In the genomic region with DNA sequence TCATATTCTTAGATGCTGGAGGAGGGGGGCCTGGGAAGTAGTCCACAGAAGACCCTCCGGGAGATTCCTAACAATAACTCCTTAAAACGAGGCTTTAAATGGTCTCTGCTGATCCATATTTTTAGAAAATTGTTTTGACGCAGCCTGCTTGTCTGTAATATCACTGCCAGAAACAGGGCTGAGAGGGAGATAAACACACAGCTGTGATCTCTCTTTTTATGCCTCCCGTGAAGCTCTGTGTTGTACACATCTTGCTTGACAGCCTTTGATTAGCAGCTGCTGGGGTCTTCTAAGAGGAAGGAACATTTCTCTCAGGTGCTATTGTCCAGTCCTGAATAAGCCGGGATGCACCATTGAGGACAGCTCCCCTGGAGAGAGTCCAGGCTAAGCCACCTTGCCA, we compare ENCODE assay signal across 17 mouse cellular contexts.
DNase-seq lines count a peak whose midpoint lies in the region; ATAC-seq lines count a peak whose summit lies in the region.
"Had no signal": no experiment of that assay in that cellular context is flagged by ENCODE, and none has a peak within 500 bp of the region (broad histone marks: within the 10 kb centered on the region; RNA-seq: fewer than 3 reads in every experiment).

No protein-coding gene starts in this region.

- WGBS in forebrain, embryonic 15.5 days, result 52% methylated on average over 5 of the region's 5 CpGs
- 83% methylated on average over 5 of the region's 5 CpGs for WGBS in forebrain, embryonic 10.5 days
- WGBS in heart, embryonic 11.5 days (ENCODE audit: insufficient replicate concordance), result 64% methylated on average over 5 of the region's 5 CpGs
- 52% methylated on average over 5 of the region's 5 CpGs for WGBS in hindbrain, embryonic 16.5 days
- WGBS in hindbrain, embryonic 14.5 days, result 57% methylated on average over 5 of the region's 5 CpGs
- WGBS in neural tube, embryonic 13.5 days, result 51% methylated on average over 5 of the region's 5 CpGs

- no peaks in the 10 kb centered on the region for H3K27me3 ChIP-seq in forebrain, embryonic 15.5 days
- no peaks in the 10 kb centered on the region for H3K27me3 ChIP-seq in forebrain, embryonic 10.5 days (ENCODE audit: poor library complexity, severe bottlenecking)
- H3K27me3 ChIP-seq in heart, embryonic 11.5 days (ENCODE audit: control insufficient read depth, insufficient read depth, low read length), result no peaks in the 10 kb centered on the region
- H3K27me3 ChIP-seq in hindbrain, embryonic 16.5 days (replicated peaks; ENCODE audit: control insufficient read depth, insufficient read depth, low read length), result no peaks in the 10 kb centered on the region
- H3K27me3 ChIP-seq in hindbrain, embryonic 14.5 days (ENCODE audit: control insufficient read depth, insufficient read depth, low read length), result no peaks in the 10 kb centered on the region
- H3K27me3 ChIP-seq in neural tube, embryonic 13.5 days, result no peaks in the 10 kb centered on the region
- H3K27me3 ChIP-seq: embryonic facial prominence, embryonic 12.5 days had no signal

- DNase-seq in forebrain, embryonic 10.5 days (ENCODE audit: extremely low spot score, low spot score), result no peak
- DNase-seq in heart, adult 11 months, result peak; percentile 76
- DNase-seq in hindbrain, embryonic 14.5 days (ENCODE audit: low spot score), result no peak
- DNase-seq in neural tube, embryonic 10.5 days (ENCODE audit: extremely low spot score, low spot score), result no peak
- DNase-seq: adrenal gland, postnatal 10 days; cerebellum, adult 11-12 months; cerebellum, adult 9-10 months; cerebellum, postnatal 25 days; gastrocnemius, postnatal 10 days; heart, postnatal 14 days; kidney, adult 8-10 months had no signal

- 0 out of 2 replicates have a peak overlapping the region, but pooled peaks have one; percentile 20 for H3K27ac ChIP-seq in forebrain, embryonic 15.5 days (replicated peaks)
- no peak overlapping the region for H3K27ac ChIP-seq in forebrain, embryonic 10.5 days
- no peak overlapping the region for H3K27ac ChIP-seq in heart, embryonic 11.5 days (ENCODE audit: low read depth, low read length)
- no peak overlapping the region for H3K27ac ChIP-seq in hindbrain, embryonic 16.5 days (ENCODE audit: low read depth, low read length)
- H3K27ac ChIP-seq in hindbrain, embryonic 14.5 days, result no peak overlapping the region
- peak overlapping the region; percentile 35; the same call in 1 of the 2 replicates for H3K27ac ChIP-seq in neural tube, embryonic 13.5 days (replicated peaks)
- H3K27ac ChIP-seq: embryonic facial prominence, embryonic 12.5 days had no signal

- no peak overlapping the region for H3K4me3 ChIP-seq in forebrain, embryonic 15.5 days
- H3K4me3 ChIP-seq in forebrain, embryonic 10.5 days, result no peak overlapping the region
- H3K4me3 ChIP-seq in heart, embryonic 11.5 days (ENCODE audit: low read depth, low read length), result no peak overlapping the region
- no peak overlapping the region for H3K4me3 ChIP-seq in hindbrain, embryonic 16.5 days (ENCODE audit: low read length)
- H3K4me3 ChIP-seq in hindbrain, embryonic 14.5 days (replicated peaks; ENCODE audit: low read length), result no peak overlapping the region
- no peak overlapping the region for H3K4me3 ChIP-seq in neural tube, embryonic 13.5 days
- H3K4me3 ChIP-seq: embryonic facial prominence, embryonic 12.5 days had no signal

- H3K4me1 ChIP-seq in forebrain, embryonic 15.5 days, result peaks cover 18% of the 10 kb centered on the region
- H3K4me1 ChIP-seq in forebrain, embryonic 10.5 days, result peaks cover 20% of the 10 kb centered on the region
- peaks cover 18% of the 10 kb centered on the region; the same call in 1 of the 2 replicates for H3K4me1 ChIP-seq in heart, embryonic 11.5 days (ENCODE audit: control insufficient read depth, insufficient read depth, low read length)
- H3K4me1 ChIP-seq in hindbrain, embryonic 16.5 days (ENCODE audit: control insufficient read depth, insufficient read depth, low read depth, low read length), result peaks cover 5% of the 10 kb centered on the region; the same call in 1 of the 2 replicates
- H3K4me1 ChIP-seq in hindbrain, embryonic 14.5 days (replicated peaks; ENCODE audit: control insufficient read depth, insufficient read depth, low read length), result peaks cover 5% of the 10 kb centered on the region; the same call in 1 of the 2 replicates
- H3K4me1 ChIP-seq in neural tube, embryonic 13.5 days (replicated peaks), result peaks cover 35% of the 10 kb centered on the region
- H3K4me1 ChIP-seq: embryonic facial prominence, embryonic 12.5 days had no signal

- H3K9ac ChIP-seq in forebrain, embryonic 15.5 days (replicated peaks), result no peak overlapping the region
- H3K9ac ChIP-seq in heart, embryonic 11.5 days (ENCODE audit: low read depth, low read length), result no peak overlapping the region
- no peak overlapping the region for H3K9ac ChIP-seq in hindbrain, embryonic 16.5 days (ENCODE audit: low read depth, low read length)
- no peak overlapping the region for H3K9ac ChIP-seq in hindbrain, embryonic 14.5 days
- no peak overlapping the region for H3K9ac ChIP-seq in neural tube, embryonic 13.5 days
- H3K9ac ChIP-seq: embryonic facial prominence, embryonic 12.5 days had no signal

- no peak for ATAC-seq in forebrain, embryonic 15.5 days (replicated peaks)
- ATAC-seq in heart, embryonic 11.5 days (replicated peaks; ENCODE audit: insufficient number of reproducible peaks, low FRiP score, low TSS enrichment), result no peak
- 0 out of 2 replicates have a peak, but pooled peaks have one; percentile 14 for ATAC-seq in hindbrain, embryonic 16.5 days
- ATAC-seq in hindbrain, embryonic 14.5 days (ENCODE audit: low FRiP score), result no peak
- 0 out of 2 replicates have a peak, but pooled peaks have one; percentile 40 for ATAC-seq in neural tube, embryonic 13.5 days (ENCODE audit: low read depth)
- ATAC-seq: intestine, embryonic 16.5 days had no signal

- no peak overlapping the region for H3K4me2 ChIP-seq in forebrain, embryonic 15.5 days (replicated peaks)
- no peak overlapping the region for H3K4me2 ChIP-seq in heart, embryonic 11.5 days
- no peak overlapping the region for H3K4me2 ChIP-seq in hindbrain, embryonic 16.5 days (ENCODE audit: low read length)
- no peak overlapping the region for H3K4me2 ChIP-seq in hindbrain, embryonic 14.5 days (replicated peaks)
- H3K4me2 ChIP-seq in neural tube, embryonic 13.5 days, result no peak overlapping the region
- H3K4me2 ChIP-seq: embryonic facial prominence, embryonic 12.5 days had no signal

- no peaks in the 10 kb centered on the region for H3K36me3 ChIP-seq in forebrain, embryonic 15.5 days
- no peaks in the 10 kb centered on the region for H3K36me3 ChIP-seq in forebrain, embryonic 10.5 days (replicated peaks)
- H3K36me3 ChIP-seq in heart, embryonic 11.5 days (ENCODE audit: control insufficient read depth, insufficient read depth, low read length), result no peaks in the 10 kb centered on the region
- H3K36me3 ChIP-seq in hindbrain, embryonic 16.5 days (ENCODE audit: control insufficient read depth, insufficient read depth, low read length), result no peaks in the 10 kb centered on the region
- no peaks in the 10 kb centered on the region for H3K36me3 ChIP-seq in hindbrain, embryonic 14.5 days (replicated peaks; ENCODE audit: control insufficient read depth, insufficient read depth)
- H3K36me3 ChIP-seq in neural tube, embryonic 13.5 days, result no peaks in the 10 kb centered on the region
- H3K36me3 ChIP-seq: embryonic facial prominence, embryonic 12.5 days had no signal

- H3K9me3 ChIP-seq in forebrain, embryonic 15.5 days, result no peaks in the 10 kb centered on the region
- no peaks in the 10 kb centered on the region for H3K9me3 ChIP-seq in forebrain, embryonic 10.5 days
- no peaks in the 10 kb centered on the region for H3K9me3 ChIP-seq in heart, embryonic 11.5 days (replicated peaks; ENCODE audit: control insufficient read depth, low read length)
- no peaks in the 10 kb centered on the region for H3K9me3 ChIP-seq in hindbrain, embryonic 16.5 days (ENCODE audit: control insufficient read depth, low read length)
- H3K9me3 ChIP-seq in hindbrain, embryonic 14.5 days (ENCODE audit: control insufficient read depth, low read length), result no peaks in the 10 kb centered on the region
- H3K9me3 ChIP-seq in neural tube, embryonic 13.5 days, result no peaks in the 10 kb centered on the region
- H3K9me3 ChIP-seq: embryonic facial prominence, embryonic 12.5 days had no signal

Comparison
In these comparisons a context has a peak if more than half of its experiments do, and no peak if none do; other contexts are left out.
1. ATAC-seq: peak in hindbrain, embryonic 16.5 days (single experiment) and neural tube, embryonic 13.5 days (single experiment); none in forebrain, embryonic 15.5 days (single experiment), heart, embryonic 11.5 days (single experiment) and hindbrain, embryonic 14.5 days (single experiment).
2. H3K27ac ChIP-seq: peak in forebrain, embryonic 15.5 days (single experiment) and neural tube, embryonic 13.5 days (single experiment); none in forebrain, embryonic 10.5 days (single experiment), heart, embryonic 11.5 days (single experiment), hindbrain, embryonic 16.5 days (single experiment) and hindbrain, embryonic 14.5 days (single experiment).